Mouse (Mus musculus) lung, postnatal 0 days (tissue): ENCODE data around the gene Cpsf4.

Experiments
- CTCF ChIP-seq: IDR thresholded peaks from 2 replicates; pipeline ENCODE4 v1.5.1; 2016; ENCODE audit warnings: antibody characterized with exemption, mild to moderate bottlenecking
- EP300 ChIP-seq: IDR thresholded peaks from 2 replicates; pipeline ENCODE4 v1.6.1; 2016; ENCODE audit warnings: antibody characterized with exemption, mild to moderate bottlenecking, control low read depth

GRCm38 (mm10) chr5:145138836-145139235, 28.2 kb upstream of the Cpsf4 start:
- TF ChIP-seq CTCF (no peak), EP300 (no peak)
